Mouse (Mus musculus): ENCODE data around the gene Slc43a2.

Slc43a2 gene

DNA sequence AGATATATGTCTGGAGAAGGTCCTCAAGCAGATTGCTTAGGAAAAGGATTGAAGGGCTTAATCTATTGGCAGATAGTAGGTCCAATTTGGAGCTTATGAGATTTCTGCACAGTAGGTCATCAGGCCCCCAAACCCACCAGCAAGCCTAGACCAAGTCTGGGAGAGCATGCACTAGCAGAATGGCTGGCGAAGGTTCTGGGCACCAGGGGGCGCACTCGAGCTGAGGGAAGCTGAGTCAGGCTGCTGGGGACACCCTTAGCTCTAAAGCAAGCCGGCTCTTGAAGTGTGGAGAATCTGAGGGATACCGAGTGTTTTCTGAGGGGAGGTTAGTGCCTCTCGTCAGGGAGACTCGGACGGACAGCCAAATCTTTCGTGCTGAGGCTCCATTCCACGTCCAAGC is 1.2 kb upstream of the Slc43a2 start:
- peak; percentile 99 for DNase-seq

DNA sequence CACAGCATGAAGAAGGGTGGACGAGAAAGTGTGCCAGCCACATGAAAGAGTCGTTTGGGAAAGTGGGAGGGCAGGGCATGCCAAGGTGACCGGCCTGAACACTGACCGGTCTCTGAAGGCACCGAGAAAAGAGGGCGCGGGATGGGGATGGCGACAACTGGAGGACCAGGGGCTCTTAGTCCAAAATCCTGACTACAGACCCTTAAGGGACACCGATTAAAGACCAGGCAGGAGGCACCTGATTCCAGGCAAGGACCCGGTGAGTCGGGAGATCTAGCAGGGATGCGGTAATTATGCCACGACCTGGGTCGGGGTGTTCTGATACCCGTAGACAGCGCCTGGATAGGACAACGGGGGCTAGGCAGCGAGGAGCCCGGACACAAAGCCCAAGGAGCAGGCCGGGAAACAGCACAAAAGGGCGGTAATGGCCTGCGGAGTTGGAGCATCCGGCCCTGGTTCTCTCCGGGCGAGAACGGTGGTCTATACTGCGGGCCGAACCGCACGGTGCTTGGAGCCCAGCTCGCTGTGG is 585 bp upstream of the Slc43a2 start:
- peak; percentile 60 for DNase-seq

DNA sequence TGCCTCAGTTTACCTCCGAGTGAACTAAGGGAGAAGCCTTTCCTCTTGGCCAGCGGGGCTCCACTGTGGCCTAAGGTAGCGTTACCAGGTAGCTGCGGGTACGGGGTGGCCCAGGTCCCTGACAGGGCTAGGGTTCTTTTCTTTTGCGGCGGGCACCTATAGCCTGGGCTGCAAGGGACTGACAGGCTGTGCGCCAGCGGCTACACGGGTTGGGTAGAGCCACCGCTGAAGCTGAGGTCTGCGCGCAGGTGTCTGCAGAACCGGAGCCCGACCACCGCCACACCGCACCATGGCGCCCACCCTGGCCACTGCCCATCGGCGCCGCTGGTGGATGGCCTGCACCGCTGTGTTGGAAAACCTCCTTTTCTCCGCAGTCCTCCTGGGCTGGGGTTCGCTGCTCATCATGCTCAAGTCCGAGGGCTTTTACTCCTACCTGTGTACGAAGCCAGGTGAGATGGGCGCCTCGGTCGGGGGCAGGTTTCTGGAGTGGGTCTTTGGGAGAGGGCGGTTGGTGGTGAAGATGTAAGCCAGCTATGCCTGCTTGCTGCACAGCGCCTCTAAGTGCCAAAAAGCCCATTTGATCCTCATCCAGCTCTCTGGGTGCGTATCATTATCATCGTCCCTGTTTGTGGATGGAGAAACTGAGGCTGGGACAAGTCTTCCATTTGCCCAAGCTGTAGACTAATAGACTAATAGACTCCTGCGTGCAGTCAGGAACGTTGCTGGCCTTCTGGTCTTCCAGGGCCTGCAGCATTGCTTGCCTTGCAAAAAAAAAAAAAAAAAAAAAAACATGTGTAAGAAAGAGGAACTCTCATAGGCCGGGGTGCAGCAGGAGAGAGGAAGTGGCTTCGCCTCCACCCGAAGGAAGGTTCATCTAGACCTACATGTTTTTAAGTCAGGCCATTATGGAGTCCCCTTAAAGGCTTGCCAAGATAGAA is 1.1 kb downstream of the Slc43a2 start:
- peak; percentile 74 for DNase-seq

DNA sequence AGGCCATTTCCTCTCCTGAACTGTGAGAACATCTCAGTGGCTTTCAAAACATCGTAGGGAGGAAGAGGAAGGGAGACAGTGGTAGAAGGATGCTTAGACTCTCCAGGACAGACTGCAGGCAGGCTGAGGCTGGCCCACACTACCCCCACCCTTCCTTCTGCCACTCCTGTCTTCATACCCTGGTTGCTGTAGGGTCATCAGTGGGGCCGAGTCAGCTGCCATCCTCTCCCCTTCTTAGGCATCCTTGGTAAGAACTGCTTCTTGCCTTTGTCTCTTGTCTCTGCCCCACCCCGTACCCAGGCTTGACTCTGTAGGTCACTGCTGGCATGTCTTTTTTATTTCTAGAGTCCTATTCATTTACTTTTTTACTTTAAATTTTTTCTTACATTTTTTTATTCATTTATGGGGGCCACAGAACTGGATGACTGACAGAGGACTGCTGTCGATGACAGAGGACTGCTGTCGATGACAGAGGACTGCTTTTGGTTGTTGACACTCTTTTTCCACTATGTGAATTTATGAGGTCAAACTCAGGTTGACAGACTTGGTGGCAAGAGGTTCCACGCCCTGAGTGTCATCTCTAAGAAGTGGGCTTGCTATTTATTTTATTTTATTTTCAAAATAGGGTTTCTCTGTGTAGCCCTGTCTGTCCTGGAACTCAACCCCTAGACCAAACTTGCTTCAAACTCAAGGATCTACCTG is 2.0 kb downstream of the Slc43a2 start:
- DNase-seq: no peak

DNA sequence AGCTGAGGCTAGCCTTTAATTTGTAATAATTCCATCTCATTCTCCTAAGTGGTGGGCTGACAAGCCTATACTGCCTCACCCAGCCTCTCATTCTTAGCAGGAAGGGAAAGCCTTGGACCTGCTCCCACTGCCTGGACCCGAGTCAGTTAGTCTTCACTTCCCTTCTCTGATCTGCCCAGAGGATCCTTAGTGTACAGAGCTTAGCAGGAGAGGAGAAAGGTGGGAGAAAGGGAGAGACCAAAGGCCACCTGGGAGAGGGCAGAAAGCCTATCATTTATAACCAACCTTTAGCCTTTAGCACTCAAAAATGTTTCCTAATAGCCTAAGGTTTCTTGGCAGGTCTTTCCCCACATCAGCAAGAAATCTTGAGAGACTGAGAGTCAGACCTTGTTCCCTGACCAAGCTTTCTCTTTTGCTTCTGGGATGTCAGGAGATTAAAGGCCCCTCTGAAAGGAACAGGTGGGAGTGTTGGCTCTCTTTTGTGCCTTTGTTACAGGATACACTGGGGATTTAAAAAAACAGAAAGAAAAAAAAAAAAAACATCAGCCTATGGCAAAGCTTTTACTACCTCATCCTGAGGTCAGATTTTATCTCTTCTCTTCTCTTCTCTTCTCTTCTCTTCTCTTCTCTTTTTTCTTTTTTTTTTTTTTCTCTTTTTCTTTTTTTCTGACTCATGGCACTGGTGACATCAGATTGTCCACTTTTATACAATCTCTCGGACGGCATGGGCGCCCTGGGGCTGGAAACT is 3.0 kb downstream of the Slc43a2 start:
- DNase-seq: peak; percentile 46

DNA sequence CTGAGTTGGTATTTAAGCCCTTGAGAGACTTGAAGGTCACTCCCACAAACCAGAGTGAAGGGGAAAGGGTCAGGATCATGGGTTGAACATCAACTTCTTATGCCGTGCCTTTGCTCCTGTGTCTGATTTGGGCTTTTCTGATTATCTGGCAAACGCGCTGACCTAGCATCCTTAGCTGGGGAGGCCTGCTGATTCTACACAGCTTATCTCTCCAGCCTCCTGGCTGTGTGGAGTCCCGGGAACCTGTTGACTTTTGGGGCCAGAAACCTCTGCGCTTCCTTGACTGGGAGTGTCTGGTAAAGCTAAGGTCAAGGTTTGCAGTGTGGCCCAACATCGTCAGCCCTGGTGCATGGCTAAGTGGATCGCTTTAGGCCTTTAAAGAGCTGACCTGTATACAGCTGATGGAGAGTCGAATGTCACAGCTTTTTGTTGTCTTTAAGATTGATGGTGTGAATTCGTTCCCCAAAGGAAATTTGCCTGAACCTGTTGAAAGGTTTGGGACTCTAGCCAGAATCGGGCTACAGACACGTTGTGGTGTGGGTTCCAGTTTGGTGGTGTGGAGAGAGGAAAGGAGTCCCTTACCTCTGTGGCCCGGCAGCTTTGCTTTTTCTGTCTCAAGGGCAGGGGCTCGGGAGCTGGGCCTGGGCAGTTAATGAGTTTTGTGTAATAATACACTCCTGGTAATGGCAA is 3.8 kb downstream of the Slc43a2 start:
- peak; percentile 27 for DNase-seq

DNA sequence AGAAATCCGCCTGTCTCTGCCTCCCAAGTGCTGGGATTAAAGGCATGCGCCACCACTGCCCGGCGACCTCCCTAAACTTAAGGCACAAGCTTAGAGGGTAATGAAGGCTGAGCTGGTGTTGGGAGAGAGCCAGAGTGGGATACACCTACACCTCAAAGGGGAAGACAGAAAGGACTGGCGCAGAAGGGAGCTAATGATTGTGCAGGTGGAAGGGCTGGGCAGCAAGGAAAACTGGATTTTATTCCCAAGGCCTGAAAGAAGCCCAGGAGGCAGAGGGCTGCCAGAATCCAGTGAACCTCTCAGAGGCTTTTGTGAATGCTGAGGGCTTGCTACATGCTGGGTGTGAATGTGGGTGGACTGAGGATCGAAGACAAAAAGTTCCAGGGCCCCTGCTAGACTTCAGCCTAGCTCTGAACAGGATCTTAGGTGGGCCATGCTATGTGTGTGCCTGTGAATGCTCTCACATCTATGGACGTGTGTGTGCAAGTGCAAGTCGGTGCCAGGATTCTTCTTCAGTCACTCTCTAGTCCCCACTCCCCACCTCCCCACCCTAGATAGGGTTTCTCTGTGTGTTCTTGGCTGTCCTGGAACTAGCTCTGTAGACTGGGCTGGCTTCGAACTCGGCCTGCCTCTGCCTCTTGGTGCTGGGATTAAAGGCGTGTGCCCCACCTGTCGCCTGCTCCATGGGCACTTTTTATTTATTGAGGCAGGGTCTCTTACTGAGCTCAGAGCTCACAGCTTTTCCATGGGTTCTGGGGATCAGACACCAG is 4.9 kb downstream of the Slc43a2 start:
- peak; percentile 35 for DNase-seq

DNA sequence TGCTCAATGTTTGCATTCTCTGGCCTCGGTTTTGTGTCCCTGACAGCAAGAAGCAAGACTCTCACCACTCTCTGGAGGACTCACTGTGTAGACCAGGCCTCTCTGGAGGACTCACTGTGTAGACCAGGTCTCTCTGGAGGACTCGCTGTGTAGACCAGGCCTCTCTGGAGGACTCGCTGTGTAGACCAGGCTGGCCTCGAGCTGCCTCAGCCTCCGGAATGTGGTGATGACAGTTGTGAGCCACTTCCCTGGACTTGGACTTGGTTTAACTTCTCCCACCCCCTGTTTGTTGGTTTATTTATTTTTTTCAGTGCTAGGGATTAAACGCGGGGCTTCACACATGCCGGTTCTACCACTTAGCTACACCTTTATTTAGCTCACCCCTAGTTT is 5.5 kb downstream of the Slc43a2 start:
- peak; percentile 33 for DNase-seq

DNA sequence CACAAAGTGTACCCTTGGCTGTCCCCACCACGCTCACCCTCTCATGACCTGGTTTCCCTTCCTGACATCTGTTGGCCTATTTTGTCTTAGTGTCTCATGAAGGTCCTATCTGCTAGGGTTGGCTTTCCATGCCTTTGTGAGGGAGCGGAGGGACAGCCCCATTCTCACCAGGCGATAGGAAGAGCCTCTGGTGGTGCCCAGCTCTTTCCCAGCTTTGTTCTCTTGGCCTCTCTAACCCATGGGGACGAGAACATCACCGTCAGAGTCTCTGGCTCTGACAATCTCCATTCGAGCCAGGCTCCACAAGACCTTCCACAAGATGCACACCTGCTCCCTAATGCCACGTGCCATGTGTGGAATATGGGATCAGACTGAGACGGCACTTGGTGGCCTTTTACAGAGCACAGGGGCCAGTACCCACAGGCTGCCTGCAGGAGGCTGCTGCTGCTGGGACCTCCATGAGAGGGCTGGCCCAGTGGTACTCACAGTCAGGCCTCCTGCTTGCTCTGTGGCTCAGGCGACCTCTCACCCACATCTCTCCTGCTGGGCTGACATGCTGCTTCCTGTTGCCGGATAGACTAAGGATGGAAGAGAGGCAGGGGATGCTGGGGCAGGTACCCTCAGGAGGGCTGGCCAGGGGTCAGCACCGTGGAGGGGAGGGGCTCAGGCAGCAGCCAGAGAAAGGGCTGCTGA is 6.1 kb downstream of the Slc43a2 start:
- peak; percentile 74 for DNase-seq

DNA sequence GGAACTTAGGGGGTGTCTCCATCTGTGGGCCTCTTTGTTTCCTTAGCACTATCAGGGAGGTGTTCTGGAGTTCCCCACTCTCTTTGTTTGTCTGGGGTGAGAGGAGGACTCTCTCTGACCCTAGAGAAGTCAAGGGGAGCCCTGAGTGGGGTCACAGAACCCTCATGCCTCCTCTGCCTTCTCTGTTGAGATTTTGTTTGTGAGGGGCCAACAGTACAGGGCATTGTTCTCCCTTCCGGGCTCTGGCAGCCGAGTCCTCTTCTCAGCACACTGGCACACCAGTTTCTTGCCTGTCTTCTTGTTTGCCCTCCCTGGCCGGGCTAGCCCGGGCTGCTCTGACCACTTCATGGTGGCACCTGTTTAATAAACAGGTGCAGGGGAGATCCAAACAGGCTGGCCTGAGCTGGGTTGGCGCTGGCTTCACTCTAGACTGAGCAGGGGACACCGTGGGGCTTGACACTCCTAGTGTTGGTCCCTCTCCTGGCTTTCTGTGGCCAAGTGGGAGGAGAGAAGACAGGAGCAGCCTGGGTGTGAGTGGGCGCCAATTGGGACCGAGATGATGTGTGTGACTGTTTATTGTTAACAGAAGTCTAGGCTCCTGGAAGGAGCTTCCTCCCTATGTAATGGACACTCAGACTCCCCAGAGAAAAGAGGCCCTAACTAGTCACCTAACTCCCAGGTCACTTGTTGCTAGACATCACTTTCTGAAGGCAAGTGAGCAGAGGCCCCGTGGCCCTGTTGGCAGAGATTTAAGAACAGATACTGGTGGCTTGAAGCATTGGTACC is 6.9 kb downstream of the Slc43a2 start:
- no peak for DNase-seq

DNA sequence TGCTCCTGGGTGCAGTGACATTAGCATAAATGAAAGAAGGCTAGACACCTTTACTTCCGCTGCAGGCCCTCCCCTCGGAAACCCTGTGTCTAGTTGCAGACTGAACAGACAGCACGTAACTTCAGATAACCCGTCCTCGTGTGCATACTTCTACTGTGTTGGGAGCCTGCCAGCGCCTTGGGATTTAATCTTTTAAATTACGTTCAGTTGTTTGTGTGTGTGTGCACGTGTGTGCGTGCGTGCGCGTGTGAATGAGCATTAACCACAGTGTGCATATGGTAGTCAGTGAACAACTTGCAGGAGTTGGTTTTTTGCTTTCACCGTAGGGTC is 7.4 kb downstream of the Slc43a2 start:
- DNase-seq: peak; percentile 50

DNA sequence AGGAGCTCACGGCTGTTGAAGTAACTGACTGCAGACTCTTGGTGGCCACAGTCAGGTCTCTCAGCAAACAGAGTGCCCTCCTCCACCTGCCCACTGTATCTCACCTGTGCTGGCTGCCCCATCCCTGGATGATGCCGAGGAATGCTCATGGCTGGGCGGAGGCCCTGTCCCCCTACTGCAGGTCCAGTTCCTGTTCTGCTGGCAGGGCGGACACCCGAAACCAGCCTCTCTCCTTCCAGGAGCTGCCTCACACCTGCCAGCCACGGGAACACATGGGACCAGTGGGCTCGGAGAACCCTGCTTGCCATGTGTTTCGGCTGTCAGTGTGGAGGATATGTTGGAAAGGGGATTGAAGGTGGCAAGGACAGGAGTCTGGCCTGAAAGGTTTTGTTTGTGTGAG is 8.7 kb downstream of the Slc43a2 start:
- no peak for DNase-seq

DNA sequence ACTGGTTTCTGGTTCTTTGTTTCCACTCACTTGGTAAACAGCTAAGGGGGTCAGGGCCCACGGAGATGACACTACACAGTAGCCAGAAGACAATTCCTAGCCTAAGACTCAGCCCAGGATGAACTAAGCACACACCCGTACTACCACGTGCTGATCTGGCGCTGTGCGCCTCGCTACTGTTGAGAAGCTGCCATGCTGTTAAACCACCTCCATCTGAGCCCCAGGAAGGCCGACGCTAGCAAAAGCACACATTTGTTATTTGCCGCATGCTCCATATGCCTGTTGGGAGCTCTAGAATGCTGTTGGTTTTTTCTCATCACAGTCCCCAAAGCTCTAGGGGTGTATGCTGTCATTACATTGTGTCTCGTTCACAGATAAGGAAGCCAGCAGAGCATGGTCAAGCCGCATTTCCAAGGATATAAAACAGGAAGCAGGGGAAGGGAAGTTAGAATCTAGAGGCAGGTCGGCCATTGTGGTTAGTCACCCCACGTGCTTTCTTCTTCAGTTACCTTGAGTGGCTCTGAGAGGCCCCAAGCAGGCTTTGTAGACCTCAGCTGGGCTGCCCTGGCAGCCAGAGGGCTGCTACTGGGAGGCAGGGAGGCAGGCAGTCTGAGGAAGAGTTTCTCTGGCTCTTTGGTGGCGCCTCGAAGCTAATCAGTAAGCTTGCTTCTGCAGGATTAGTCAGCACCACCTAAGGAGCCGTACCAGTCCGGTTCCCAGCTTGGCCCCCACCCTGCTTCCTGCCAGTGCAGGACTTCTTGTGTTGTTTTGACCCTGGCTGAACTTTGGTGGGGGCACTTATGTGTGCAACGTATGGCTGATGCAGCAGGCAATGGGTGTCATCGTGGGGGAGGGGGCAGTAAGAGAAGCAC is 9.5 kb downstream of the Slc43a2 start:
- DNase-seq: peak; percentile 57

DNA sequence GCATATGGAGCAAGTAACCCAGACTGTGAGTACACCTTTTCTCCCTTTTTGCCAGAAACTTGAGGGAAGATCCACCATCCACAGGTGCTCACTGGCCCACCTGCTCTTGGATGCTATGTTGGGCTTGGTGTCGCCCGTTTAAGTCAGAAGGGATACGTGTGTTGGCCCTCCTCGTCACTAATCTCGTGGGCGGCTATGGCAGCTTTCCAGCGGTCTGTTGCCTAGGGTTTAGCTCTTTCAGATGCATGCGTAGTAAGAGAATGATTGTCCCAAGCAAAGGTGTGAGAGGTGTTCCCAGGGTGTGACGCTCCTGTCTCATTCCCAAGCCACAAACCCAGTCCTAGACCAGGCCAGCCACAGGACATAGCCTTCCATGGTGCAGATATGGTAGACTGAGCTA is 13.2 kb downstream of the Slc43a2 start:
- DNase-seq: no peak

DNA sequence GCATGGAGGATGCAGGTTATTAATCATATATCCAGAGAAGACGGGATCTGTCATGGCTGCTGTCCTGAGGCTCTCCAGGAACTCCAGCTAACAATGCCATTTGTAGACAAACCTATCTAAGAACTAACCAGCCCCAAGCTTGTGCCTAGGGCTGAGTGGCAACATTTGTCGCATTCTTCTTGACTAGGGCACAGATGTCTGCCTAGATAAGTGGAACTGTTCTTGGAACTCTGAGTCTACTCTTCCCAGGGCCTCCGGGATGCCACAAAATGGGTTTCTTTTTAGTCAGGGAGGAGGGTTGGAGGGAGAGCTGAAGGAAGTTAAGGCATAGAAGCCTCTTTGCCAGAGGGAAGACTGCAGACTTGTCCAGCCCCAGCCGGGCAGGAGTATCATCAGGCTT is 14.6 kb downstream of the Slc43a2 start:
- no peak for DNase-seq

DNA sequence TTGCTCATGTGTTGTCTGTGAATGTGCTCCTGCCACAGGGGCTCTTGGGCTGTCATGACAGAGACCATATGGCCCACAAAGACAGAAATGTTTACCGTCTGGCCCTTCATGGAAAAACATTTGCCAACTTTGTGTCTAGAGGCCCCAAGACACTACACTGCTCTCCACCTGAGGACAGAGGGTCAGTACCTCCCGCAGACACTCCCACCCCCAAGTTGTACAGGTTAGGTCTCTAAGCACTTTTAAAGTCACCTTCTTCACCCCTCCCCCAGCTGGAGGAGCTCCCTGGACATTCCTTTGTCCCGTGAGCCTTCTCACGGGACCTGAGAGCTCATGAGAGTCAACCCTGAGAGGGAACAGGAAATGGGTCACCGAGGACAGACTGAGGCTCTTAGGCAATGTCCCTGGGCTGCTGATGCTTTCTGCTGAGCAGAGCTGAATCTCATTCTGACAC is 18.2 kb downstream of the Slc43a2 start:
- DNase-seq: no peak

DNA sequence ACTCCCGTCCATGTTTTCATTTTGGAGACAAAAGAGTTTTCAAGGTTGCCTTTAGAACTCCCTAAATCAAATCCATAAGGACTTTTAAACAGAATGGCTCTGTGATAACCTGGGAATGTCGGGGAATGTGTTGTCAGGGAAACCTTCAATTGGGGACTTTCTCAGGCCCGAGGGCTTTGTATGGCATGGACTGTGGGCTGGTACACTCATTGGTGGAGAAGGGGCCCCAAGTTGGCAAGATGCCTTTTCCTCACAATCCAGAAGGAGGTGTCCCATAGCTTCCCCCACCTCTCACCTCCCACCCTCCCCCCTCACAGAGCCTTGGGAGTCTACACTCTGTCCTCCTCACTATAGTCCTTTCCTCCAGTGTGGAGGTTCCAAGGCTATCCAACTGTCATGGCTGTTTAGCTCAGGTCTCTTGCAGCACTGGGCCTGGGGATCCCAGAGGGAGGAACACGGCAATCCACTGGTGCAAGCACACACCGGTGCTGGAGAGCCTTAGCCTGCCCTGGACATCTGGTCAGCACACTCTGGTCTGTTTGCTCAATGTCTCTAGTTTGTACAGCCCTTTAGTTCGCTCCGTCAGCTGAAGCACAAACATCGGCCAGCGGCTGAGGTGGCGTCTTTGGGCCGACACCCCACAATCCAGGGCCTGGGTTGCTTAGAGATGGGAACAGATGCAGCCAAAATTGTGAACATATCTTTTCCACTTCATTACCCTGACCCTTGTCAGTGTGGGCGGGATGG is 18.9 kb downstream of the Slc43a2 start:
- DNase-seq: no peak

DNA sequence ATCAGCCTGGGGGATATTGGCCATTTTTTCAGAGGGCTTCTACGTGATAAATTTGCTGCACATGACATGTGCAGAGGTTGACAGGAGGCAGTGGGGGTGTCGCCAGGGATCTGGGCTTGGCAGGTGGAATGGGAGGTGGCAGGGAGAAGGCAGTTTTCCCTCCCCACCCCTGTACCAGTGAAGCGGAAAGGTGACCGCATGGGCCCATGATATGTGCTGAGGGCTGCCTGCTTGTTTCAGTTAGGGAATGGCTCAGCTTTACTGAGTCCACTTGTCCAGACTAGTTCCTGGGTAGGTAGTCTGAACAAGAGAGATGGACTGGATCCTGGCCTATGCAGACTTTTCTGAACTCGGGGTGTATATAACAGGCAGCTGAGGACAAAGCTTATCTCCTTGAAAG is 19.8 kb downstream of the Slc43a2 start:
- no peak for DNase-seq

All from thymus, postnatal 25 days (tissue).